Mouse (Mus musculus) forebrain, embryonic 15.5 days (tissue): ENCODE measurements around the gene Dcaf4. TPM values are rescaled to one million over a fixed set of nuclear protein-coding genes. Genes with fewer than 3 reads are reported as not detected.

ENCODE experiments used
- ATAC-seq: fragments of 200-750 bp; cut with Nextera tagmentation; replicated peaks from 2 replicates; pipeline ENCODE4 v1.8.0; 2017; ENCODE audit warnings: mild to moderate bottlenecking, moderate TSS enrichment, moderate library complexity
- H3K27ac ChIP-seq: fragments of 300-500 bp; sonication (generic); replicated peaks from 2 replicates; pipeline ENCODE4 v1.5.1; 2015; ENCODE audit warnings: mild to moderate bottlenecking, inconsistent platforms
- H3K27me3 ChIP-seq: fragments of 300-500 bp; sonication (generic); 2 replicates; pipeline ENCODE4 v1.6.1; 2015; ENCODE audit warnings: inconsistent platforms
- H3K36me3 ChIP-seq: fragments of 300-500 bp; sonication (generic); 2 replicates; pipeline ENCODE4 v1.6.1; 2015; ENCODE audit warnings: mild to moderate bottlenecking, inconsistent platforms
- H3K4me1 ChIP-seq: fragments of 300-500 bp; sonication (generic); 2 replicates; pipeline ENCODE4 v1.6.1; 2015; ENCODE audit warnings: inconsistent platforms
- H3K4me2 ChIP-seq: fragments of 300-500 bp; sonication (generic); replicated peaks from 2 replicates; pipeline ENCODE4 v1.6.1; 2015; ENCODE audit warnings: mild to moderate bottlenecking, inconsistent platforms
- H3K4me3 ChIP-seq: fragments of 300-500 bp; sonication (generic); 2 replicates; pipeline ENCODE4 v1.5.1; 2015; ENCODE audit warnings: mild to moderate bottlenecking, inconsistent platforms
- H3K9ac ChIP-seq: fragments of 300-500 bp; sonication (generic); replicated peaks from 2 replicates; pipeline ENCODE4 v1.6.1; 2015; ENCODE audit warnings: mild to moderate bottlenecking, inconsistent platforms
- H3K9me3 ChIP-seq: fragments of 300-500 bp; sonication (generic); 2 replicates; pipeline ENCODE4 v1.6.1; 2016; ENCODE audit warnings: inconsistent platforms
- WGBS: fragments of 180-500 bp; shearing (Covaris S2); methylation state at CpG from one replicate; pipeline ENCODE4 v1.1.7; 2015; ENCODE audit warnings: mixed read lengths; 5-methylcytosine and 5-hydroxymethylcytosine counted together
- polyA plus RNA-seq: library from polyadenylated mRNA; unstranded; fragments of >200 nt; fragmentation: Nextera tagmentation; extraction: Ambion mirVana; gene quantifications from 2 replicates; pipeline ENCODE4 v1.2.1, GENCODE M21; 2015

Gene Dcaf4
- polyA plus RNA-seq, 1 experiment from 2014 or later, result 47.6 TPM

GRCm38 (mm10) chr12:83486671-83487461 lies 33.4 kb upstream of the Dcaf4 start:
- peak overlapping the region; percentile 60 for H3K4me3 ChIP-seq
- under 1% methylated on average over 72 of the region's 73 CpGs for WGBS
- no peaks in the 10 kb centered on the region; the same call in none of the 2 replicates for H3K27me3 ChIP-seq
- no peaks in the 10 kb centered on the region for H3K36me3 ChIP-seq
- peaks cover 29% of the 10 kb centered on the region for H3K4me1 ChIP-seq
- peak overlapping the region; percentile 79 for H3K27ac ChIP-seq
- H3K4me2 ChIP-seq, result peak overlapping the region; percentile 94
- peak; percentile 56; the same call in 1 of the 2 replicates for ATAC-seq
- no peaks in the 10 kb centered on the region for H3K9me3 ChIP-seq
- H3K9ac ChIP-seq, result peak overlapping the region; percentile 60

GRCm38 (mm10) chr12:83487476-83487991 lies 32.7 kb upstream of the Dcaf4 start, which contains the start of gene Dpf3:
TSS of gene Dpf3 (minus strand) at chr12:83487716.
- Histone ChIP-seq H3K27ac (peak within 1 kb of the TSS; percentile 79), H3K36me3 (no peaks in the 10 kb centered on the region), H3K4me3 (peak within 1 kb of the TSS; percentile 60), H3K9ac (peak within 1 kb of the TSS; percentile 60), H3K9me3 (no peaks in the 10 kb centered on the region), H3K27me3 (no peaks in the 10 kb centered on the region; the same call in none of the 2 replicates), H3K4me1 (peaks cover 29% of the 10 kb centered on the region), H3K4me2 (peak within 1 kb of the TSS; percentile 94)
- WGBS, result 0% methylated on average over 31 of the region's 31 CpGs
- ATAC-seq, result peak; percentile 92

GRCm38 (mm10) chr12:83488211-83488941 lies 31.9 kb upstream of the Dcaf4 start:
- Histone ChIP-seq H3K4me3 (peak overlapping the region; percentile 60), H3K36me3 (no peaks in the 10 kb centered on the region), H3K27ac (no peak overlapping the region), H3K4me2 (peak overlapping the region; percentile 94), H3K4me1 (peaks cover 29% of the 10 kb centered on the region), H3K9me3 (no peaks in the 10 kb centered on the region), H3K27me3 (no peaks in the 10 kb centered on the region; the same call in 1 of the 2 replicates), H3K9ac (0 out of 2 replicates have a peak overlapping the region, but pooled peaks have one; percentile 22)
- WGBS, result under 1% methylated on average over 29 of the region's 29 CpGs
- ATAC-seq, result no peak

GRCm38 (mm10) chr12:83489748-83490147 lies 30.5 kb upstream of the Dcaf4 start:
- no peak overlapping the region for H3K4me2 ChIP-seq
- H3K27me3 ChIP-seq, result no peaks in the 10 kb centered on the region
- ATAC-seq, result no peak
- H3K4me3 ChIP-seq, result no peak overlapping the region
- 24% methylated on average over 2 of the region's 2 CpGs for WGBS
- H3K4me1 ChIP-seq, result peaks cover 25% of the 10 kb centered on the region
- no peak overlapping the region for H3K27ac ChIP-seq
- no peaks in the 10 kb centered on the region for H3K9me3 ChIP-seq
- no peaks in the 10 kb centered on the region for H3K36me3 ChIP-seq
- H3K9ac ChIP-seq, result no peak overlapping the region

GRCm38 (mm10) chr12:83491609-83492008 lies 28.7 kb upstream of the Dcaf4 start:
- Histone ChIP-seq H3K4me1 (peaks cover 15% of the 10 kb centered on the region), H3K27me3 (no peaks in the 10 kb centered on the region), H3K4me2 (no peak overlapping the region), H3K4me3 (no peak overlapping the region), H3K27ac (no peak overlapping the region), H3K9me3 (no peaks in the 10 kb centered on the region), H3K36me3 (no peaks in the 10 kb centered on the region), H3K9ac (no peak overlapping the region)
- no peak for ATAC-seq
- 36% methylated on average over 1 of the region's 1 CpGs for WGBS

GRCm38 (mm10) chr12:83492808-83493207 lies 27.5 kb upstream of the Dcaf4 start:
- peaks cover 13% of the 10 kb centered on the region for H3K4me1 ChIP-seq
- H3K4me2 ChIP-seq, result no peak overlapping the region
- no peaks in the 10 kb centered on the region for H3K27me3 ChIP-seq
- no peak for ATAC-seq
- 76% methylated on average over 3 of the region's 3 CpGs for WGBS
- no peaks in the 10 kb centered on the region for H3K9me3 ChIP-seq
- H3K4me3 ChIP-seq, result no peak overlapping the region
- H3K27ac ChIP-seq, result no peak overlapping the region
- no peaks in the 10 kb centered on the region for H3K36me3 ChIP-seq
- no peak overlapping the region for H3K9ac ChIP-seq

GRCm38 (mm10) chr12:83494196-83494595 lies 26.1 kb upstream of the Dcaf4 start:
- no peak overlapping the region for H3K4me2 ChIP-seq
- H3K36me3 ChIP-seq, result no peaks in the 10 kb centered on the region
- H3K9ac ChIP-seq, result no peak overlapping the region
- H3K27ac ChIP-seq, result no peak overlapping the region
- 90% methylated on average over 9 of the region's 9 CpGs for WGBS
- H3K4me3 ChIP-seq, result no peak overlapping the region
- H3K9me3 ChIP-seq, result no peaks in the 10 kb centered on the region
- H3K27me3 ChIP-seq, result no peaks in the 10 kb centered on the region
- H3K4me1 ChIP-seq, result no peaks in the 10 kb centered on the region
- no peak for ATAC-seq

- ATAC-seq, result no peak
Measured at GRCm38 (mm10) chr12:83495248-83495960, 24.9 kb upstream of the Dcaf4 start.

GRCm38 (mm10) chr12:83495961-83496282 lies 24.3 kb upstream of the Dcaf4 start:
- no peaks in the 10 kb centered on the region for H3K27me3 ChIP-seq
- H3K4me3 ChIP-seq, result no peak overlapping the region
- no peak overlapping the region for H3K27ac ChIP-seq
- H3K9ac ChIP-seq, result no peak overlapping the region
- no peaks in the 10 kb centered on the region for H3K9me3 ChIP-seq
- no peak overlapping the region for H3K4me2 ChIP-seq
- WGBS, result 79% methylated on average over 9 of the region's 9 CpGs
- H3K4me1 ChIP-seq, result no peaks in the 10 kb centered on the region
- H3K36me3 ChIP-seq, result no peaks in the 10 kb centered on the region
- ATAC-seq, result no peak

More at GRCm38 (mm10) chr12:83495248-83495960, 24.9 kb upstream of the Dcaf4 start:
- no peaks in the 10 kb centered on the region for H3K36me3 ChIP-seq
- H3K27me3 ChIP-seq, result no peaks in the 10 kb centered on the region
- no peak overlapping the region for H3K27ac ChIP-seq
- 83% methylated on average over 4 of the region's 4 CpGs for WGBS
- H3K9ac ChIP-seq, result no peak overlapping the region
- no peaks in the 10 kb centered on the region for H3K4me1 ChIP-seq
- no peaks in the 10 kb centered on the region for H3K9me3 ChIP-seq
- H3K4me2 ChIP-seq, result no peak overlapping the region
- no peak overlapping the region for H3K4me3 ChIP-seq

GRCm38 (mm10) chr12:83496336-83496735 lies 23.9 kb upstream of the Dcaf4 start:
- no peak for ATAC-seq
- H3K4me2 ChIP-seq, result no peak overlapping the region
- WGBS, result 73% methylated on average over 4 of the region's 4 CpGs

GRCm38 (mm10) chr12:83496736-83497135 lies 23.5 kb upstream of the Dcaf4 start:
- no peak for ATAC-seq
- H3K4me1 ChIP-seq, result no peaks in the 10 kb centered on the region
- 74% methylated on average over 6 of the region's 6 CpGs for WGBS
- H3K36me3 ChIP-seq, result no peaks in the 10 kb centered on the region
- no peak overlapping the region for H3K9ac ChIP-seq
- H3K9me3 ChIP-seq, result no peaks in the 10 kb centered on the region
- no peaks in the 10 kb centered on the region for H3K27me3 ChIP-seq
- no peak overlapping the region for H3K4me2 ChIP-seq
- H3K4me3 ChIP-seq, result no peak overlapping the region
- no peak overlapping the region for H3K27ac ChIP-seq

More at GRCm38 (mm10) chr12:83496336-83496735, 23.9 kb upstream of the Dcaf4 start:
- Histone ChIP-seq H3K36me3 (no peaks in the 10 kb centered on the region), H3K4me1 (no peaks in the 10 kb centered on the region), H3K4me3 (no peak overlapping the region), H3K9me3 (no peaks in the 10 kb centered on the region), H3K27me3 (no peaks in the 10 kb centered on the region), H3K27ac (no peak overlapping the region), H3K9ac (no peak overlapping the region)
